Mouse (Mus musculus): ENCODE measurements at regions not wholly inside any gene's neighbourhood (a gene's known extent, or its start where the extent isn't known, plus 50 kb on each side); places are given as distances from the start of the nearest gene placed in this dataset.

DNA sequence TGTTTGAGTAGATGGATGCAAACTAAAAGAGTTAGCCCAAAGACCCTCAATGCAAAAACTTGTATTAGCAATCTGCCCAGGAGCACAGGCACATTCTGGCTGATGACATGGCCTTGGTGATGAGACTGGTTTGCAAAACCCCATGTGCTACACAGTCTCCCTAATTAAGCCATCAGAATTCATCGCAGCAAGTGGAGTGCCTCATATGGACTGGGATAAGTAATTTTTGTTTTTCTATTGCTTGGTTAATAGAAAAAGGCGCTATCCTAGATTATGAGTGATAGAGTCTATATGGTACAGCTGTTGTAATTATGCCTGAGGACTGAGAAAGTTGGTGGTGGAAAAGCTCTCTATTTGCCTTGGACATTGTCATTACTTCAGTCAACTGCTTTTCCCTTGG lies 155.2 kb upstream of the Robo1 start:
- Histone ChIP-seq H3K4me3 (ENCODE audit: low read depth, low read length) (no peak overlapping the region), H3K9ac (ENCODE audit: low read depth, low read length) (no peak overlapping the region), H3K4me2 (replicated peaks; ENCODE audit: low read depth) (no peak overlapping the region), H3K36me3 (ENCODE audit: control insufficient read depth, insufficient read depth) (no peaks in the 10 kb centered on the region), H3K9me3 (ENCODE audit: control insufficient read depth) (no peaks in the 10 kb centered on the region), H3K4me1 (replicated peaks; ENCODE audit: control insufficient read depth, insufficient read depth, low read length) (no peaks in the 10 kb centered on the region), H3K27ac (ENCODE audit: low read depth, low read length) (no peak overlapping the region), H3K27me3 (replicated peaks; ENCODE audit: control insufficient read depth, insufficient read depth, low read length) (no peaks in the 10 kb centered on the region)
- WGBS, result 83% methylated on average over 2 of the region's 2 CpGs
- no peak for ATAC-seq
- no peak for TF ChIP-seq CTCF (IDR thresholded peaks at IDR 0.05; ENCODE audit: low read depth)

GRCm38 (mm10) chr16:72157913-72158312 lies 150.2 kb upstream of the Robo1 start:
- Histone ChIP-seq H3K27me3 (replicated peaks; ENCODE audit: control insufficient read depth, insufficient read depth, low read length) (no peaks in the 10 kb centered on the region), H3K4me2 (replicated peaks; ENCODE audit: low read depth) (no peak overlapping the region), H3K36me3 (ENCODE audit: control insufficient read depth, insufficient read depth) (no peaks in the 10 kb centered on the region), H3K4me1 (replicated peaks; ENCODE audit: control insufficient read depth, insufficient read depth, low read length) (no peaks in the 10 kb centered on the region), H3K9me3 (ENCODE audit: control insufficient read depth) (no peaks in the 10 kb centered on the region), H3K4me3 (ENCODE audit: low read depth, low read length) (no peak overlapping the region), H3K27ac (ENCODE audit: low read depth, low read length) (no peak overlapping the region), H3K9ac (ENCODE audit: low read depth, low read length) (no peak overlapping the region)
- WGBS, result 75% methylated on average over 14 of the region's 14 CpGs
- no peak for ATAC-seq
- no peak for TF ChIP-seq CTCF (IDR thresholded peaks at IDR 0.05; ENCODE audit: low read depth)

GRCm38 (mm10) chr16:72159411-72159810 lies 148.7 kb upstream of the Robo1 start:
- Histone ChIP-seq H3K27me3 (replicated peaks; ENCODE audit: control insufficient read depth, insufficient read depth, low read length) (no peaks in the 10 kb centered on the region), H3K9me3 (ENCODE audit: control insufficient read depth) (no peaks in the 10 kb centered on the region), H3K4me3 (ENCODE audit: low read depth, low read length) (no peak overlapping the region), H3K27ac (ENCODE audit: low read depth, low read length) (no peak overlapping the region), H3K4me1 (replicated peaks; ENCODE audit: control insufficient read depth, insufficient read depth, low read length) (no peaks in the 10 kb centered on the region), H3K36me3 (ENCODE audit: control insufficient read depth, insufficient read depth) (no peaks in the 10 kb centered on the region), H3K4me2 (replicated peaks; ENCODE audit: low read depth) (no peak overlapping the region), H3K9ac (ENCODE audit: low read depth, low read length) (no peak overlapping the region)
- TF ChIP-seq CTCF (IDR thresholded peaks at IDR 0.05; ENCODE audit: low read depth), result no peak
- 88% methylated on average over 4 of the region's 4 CpGs for WGBS
- ATAC-seq, result no peak

- Histone ChIP-seq H3K4me1 (replicated peaks; ENCODE audit: control insufficient read depth, insufficient read depth, low read length) (no peaks in the 10 kb centered on the region), H3K4me2 (replicated peaks; ENCODE audit: low read depth) (no peak overlapping the region), H3K36me3 (ENCODE audit: control insufficient read depth, insufficient read depth) (no peaks in the 10 kb centered on the region), H3K27me3 (replicated peaks; ENCODE audit: control insufficient read depth, insufficient read depth, low read length) (no peaks in the 10 kb centered on the region), H3K9me3 (ENCODE audit: control insufficient read depth) (no peaks in the 10 kb centered on the region), H3K9ac (ENCODE audit: low read depth, low read length) (no peak overlapping the region), H3K4me3 (ENCODE audit: low read depth, low read length) (no peak overlapping the region), H3K27ac (ENCODE audit: low read depth, low read length) (no peak overlapping the region)
- TF ChIP-seq CTCF (IDR thresholded peaks at IDR 0.05; ENCODE audit: low read depth), result no peak
- ATAC-seq, result no peak
- 75% methylated on average over 5 of the region's 5 CpGs for WGBS
These were observed 132.4 kb upstream of the Robo1 start for GRCm38 (mm10) chr16:72175727-72176126.

DNA sequence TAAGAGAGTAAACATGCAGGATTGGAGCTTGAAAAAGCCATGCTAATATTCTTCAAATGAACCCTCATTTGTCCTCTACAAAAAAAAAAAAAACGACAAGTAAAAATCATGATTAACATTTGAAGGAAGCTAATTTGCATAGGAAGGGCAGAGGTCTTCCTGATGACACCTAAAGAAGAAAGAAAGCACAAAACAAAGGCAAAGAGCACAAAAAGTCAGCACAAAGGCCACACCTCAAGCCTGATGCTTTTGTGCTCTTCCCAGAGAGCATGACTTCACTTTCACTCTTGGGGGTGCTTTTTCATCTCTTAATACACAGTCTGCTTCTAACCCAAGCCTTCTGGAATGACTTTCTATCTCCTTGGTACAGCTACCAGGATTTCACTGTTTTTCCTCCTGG lies 113.8 kb upstream of the Robo1 start:
- ATAC-seq, result no peak
- H3K36me3 ChIP-seq (ENCODE audit: control insufficient read depth, insufficient read depth), result no peaks in the 10 kb centered on the region
- H3K4me1 ChIP-seq (replicated peaks; ENCODE audit: control insufficient read depth, insufficient read depth, low read length), result no peaks in the 10 kb centered on the region
- H3K4me3 ChIP-seq (ENCODE audit: low read depth, low read length), result no peak overlapping the region
- no peak overlapping the region for H3K9ac ChIP-seq (ENCODE audit: low read depth, low read length)
- H3K4me2 ChIP-seq (replicated peaks; ENCODE audit: low read depth), result no peak overlapping the region
- H3K27me3 ChIP-seq (replicated peaks; ENCODE audit: control insufficient read depth, insufficient read depth, low read length), result no peaks in the 10 kb centered on the region
- TF ChIP-seq CTCF (IDR thresholded peaks at IDR 0.05; ENCODE audit: low read depth), result no peak
- WGBS, result 12% methylated on average over 1 of the region's 1 CpGs
- no peaks in the 10 kb centered on the region for H3K9me3 ChIP-seq (ENCODE audit: control insufficient read depth)
- H3K27ac ChIP-seq (ENCODE audit: low read depth, low read length), result no peak overlapping the region

- H3K4me1 ChIP-seq (replicated peaks; ENCODE audit: control insufficient read depth, insufficient read depth, low read length), result no peaks in the 10 kb centered on the region
- no peaks in the 10 kb centered on the region for H3K27me3 ChIP-seq (replicated peaks; ENCODE audit: control insufficient read depth, insufficient read depth, low read length)
- H3K9ac ChIP-seq (ENCODE audit: low read depth, low read length), result no peak overlapping the region
- no peaks in the 10 kb centered on the region for H3K9me3 ChIP-seq (ENCODE audit: control insufficient read depth)
- no peak overlapping the region for H3K27ac ChIP-seq (ENCODE audit: low read depth, low read length)
- no peaks in the 10 kb centered on the region for H3K36me3 ChIP-seq (ENCODE audit: control insufficient read depth, insufficient read depth)
- TF ChIP-seq CTCF (IDR thresholded peaks at IDR 0.05; ENCODE audit: low read depth), result peak; percentile 73
- no peak for ATAC-seq
- WGBS, result 43% methylated on average over 15 of the region's 15 CpGs
- no peak overlapping the region for H3K4me3 ChIP-seq (ENCODE audit: low read depth, low read length)
- no peak overlapping the region for H3K4me2 ChIP-seq (replicated peaks; ENCODE audit: low read depth)
These were observed 92.6 kb upstream of the Robo1 start for GRCm38 (mm10) chr16:72215360-72216013.

- 2% methylated on average over 3 of the region's 3 CpGs for WGBS
These were observed 90.1 kb upstream of the Robo1 start for GRCm38 (mm10) chr16:72218021-72218420.

More at GRCm38 (mm10) chr16:72218021-72218420, 90.1 kb upstream of the Robo1 start:
- H3K27ac ChIP-seq (ENCODE audit: low read depth, low read length), result no peak overlapping the region
- no peak for ATAC-seq
- no peaks in the 10 kb centered on the region for H3K9me3 ChIP-seq (ENCODE audit: control insufficient read depth)
- TF ChIP-seq CTCF (IDR thresholded peaks at IDR 0.05; ENCODE audit: low read depth), result peak; percentile 92
- H3K4me3 ChIP-seq (ENCODE audit: low read depth, low read length), result no peak overlapping the region
- H3K4me1 ChIP-seq (replicated peaks; ENCODE audit: control insufficient read depth, insufficient read depth, low read length), result no peaks in the 10 kb centered on the region
- no peaks in the 10 kb centered on the region for H3K36me3 ChIP-seq (ENCODE audit: control insufficient read depth, insufficient read depth)
- H3K4me2 ChIP-seq (replicated peaks; ENCODE audit: low read depth), result no peak overlapping the region
- no peak overlapping the region for H3K9ac ChIP-seq (ENCODE audit: low read depth, low read length)
- no peaks in the 10 kb centered on the region for H3K27me3 ChIP-seq (replicated peaks; ENCODE audit: control insufficient read depth, insufficient read depth, low read length)
